Mouse (Mus musculus) hindbrain, embryonic 14.5 days (tissue): ENCODE results near the gene Hist1h3a. TPM values are rescaled to one million over a fixed set of nuclear protein-coding genes. Genes with fewer than 3 reads are reported as not detected.
"Not testable (repeated sequence)": the region's sequence is repeated elsewhere in the genome, so short reads cannot be mapped to it uniquely, and the experiment has no call there.

Experiments
- ATAC-seq: fragments of 200-750 bp; cut with Nextera tagmentation; 2 replicates; pipeline ENCODE4 v1.8.0; 2017; ENCODE audit warnings: moderate number of reproducible peaks, mild to moderate bottlenecking, moderate TSS enrichment, moderate library complexity; ENCODE audit not compliant: low FRiP score
- DNase-seq: peaks from one replicate; pipeline ENCODE4 v3.0.0-alpha.2; 2015; ENCODE audit warnings: low spot score
- H3K27ac ChIP-seq: fragments of 300-500 bp; sonication (generic); 2 replicates; pipeline ENCODE4 v1.5.1; 2014; ENCODE audit warnings: mild to moderate bottlenecking, moderate library complexity
- H3K27me3 ChIP-seq: fragments of 300-500 bp; sonication (generic); 2 replicates; pipeline ENCODE4 v1.6.1; 2014; ENCODE audit warnings: mild to moderate bottlenecking, low read length, mixed read lengths; ENCODE audit not compliant: control insufficient read depth, insufficient read depth
- H3K36me3 ChIP-seq: fragments of 300-500 bp; sonication (generic); replicated peaks from 2 replicates; pipeline ENCODE4 v1.6.1; 2014; ENCODE audit not compliant: control insufficient read depth, insufficient read depth
- H3K4me1 ChIP-seq: fragments of 300-500 bp; sonication (generic); replicated peaks from 2 replicates; pipeline ENCODE4 v1.6.1; 2014; ENCODE audit warnings: antibody characterized with exemption, low read length, mixed read lengths; ENCODE audit not compliant: control insufficient read depth, insufficient read depth
- H3K4me2 ChIP-seq: fragments of 300-500 bp; sonication (generic); replicated peaks from 2 replicates; pipeline ENCODE4 v1.6.1; 2014; ENCODE audit warnings: mild to moderate bottlenecking, moderate library complexity
- H3K4me3 ChIP-seq: fragments of 300-500 bp; sonication (generic); replicated peaks from 2 replicates; pipeline ENCODE4 v1.5.1; 2014; ENCODE audit warnings: mild to moderate bottlenecking, low read length
- H3K9ac ChIP-seq: fragments of 300-500 bp; sonication (generic); 2 replicates; pipeline ENCODE4 v1.6.1; 2014
- H3K9me3 ChIP-seq: fragments of 300-500 bp; sonication (generic); 2 replicates; pipeline ENCODE4 v1.6.1; 2016; ENCODE audit warnings: low read length; ENCODE audit not compliant: control insufficient read depth
- WGBS: fragments of 180-500 bp; shearing (Covaris S2); extraction: QIAGEN DNeasy Blood & Tissue Kit; methylation state at CpG from one replicate; pipeline ENCODE4 v1.1.7; 2014; 5-methylcytosine and 5-hydroxymethylcytosine counted together
- polyA plus RNA-seq: library from polyadenylated mRNA; unstranded; fragments of >200 nt; fragmentation: Nextera tagmentation; extraction: Ambion mirVana; gene quantifications from 2 replicates; pipeline ENCODE4 v1.2.1, GENCODE M21; 2014

Gene Hist1h3a
- polyA plus RNA-seq, result 0.94 and 2.1 TPM in 2 replicates

DNA sequence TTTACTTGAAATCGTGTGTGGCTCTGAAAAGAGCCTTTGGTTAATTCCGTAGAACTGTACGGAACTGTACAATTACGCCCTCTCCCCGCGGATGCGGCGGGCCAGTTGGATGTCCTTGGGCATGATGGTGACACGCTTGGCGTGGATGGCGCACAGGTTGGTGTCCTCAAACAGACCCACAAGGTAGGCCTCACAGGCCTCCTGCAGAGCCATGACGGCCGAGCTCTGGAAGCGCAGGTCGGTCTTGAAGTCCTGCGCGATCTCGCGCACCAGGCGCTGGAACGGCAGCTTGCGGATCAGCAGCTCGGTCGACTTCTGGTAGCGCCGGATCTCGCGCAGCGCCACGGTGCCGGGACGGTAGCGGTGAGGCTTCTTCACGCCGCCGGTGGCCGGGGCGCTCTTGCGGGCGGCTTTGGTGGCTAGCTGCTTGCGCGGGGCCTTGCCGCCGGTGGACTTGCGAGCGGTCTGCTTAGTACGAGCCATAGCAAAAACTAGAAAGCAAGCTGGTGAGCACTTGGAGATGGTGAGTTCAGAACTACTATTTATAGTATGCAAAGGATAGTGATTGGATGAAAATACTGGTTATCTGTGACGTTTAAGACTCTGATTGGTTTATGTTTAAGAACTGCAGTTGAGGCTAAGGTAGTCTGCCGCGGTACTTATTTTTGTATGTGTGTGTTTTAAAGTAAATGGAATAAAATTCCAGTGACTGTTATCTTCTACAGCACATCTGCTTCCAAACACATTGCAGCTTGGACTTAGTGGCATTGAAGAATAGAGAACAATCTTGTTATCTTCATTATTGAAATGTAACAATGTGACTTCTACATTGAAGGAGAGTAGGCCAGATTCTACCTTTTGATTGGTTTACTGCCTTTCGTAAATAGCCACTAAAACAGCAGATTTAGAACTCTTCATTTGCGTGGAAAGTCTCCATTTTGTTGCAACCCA lies at the start of gene Hist1h3a:
TSS of gene Hist1h3a (minus strand) at position 516 of the 951 bp plus-strand sequence.
- peak within 1 kb of the TSS; percentile 90 for H3K4me2 ChIP-seq
- not testable (repeated sequence) for H3K9me3 ChIP-seq, H3K36me3 ChIP-seq, H3K27me3 ChIP-seq
- H3K4me3 ChIP-seq, result peak within 1 kb of the TSS; percentile 49
- H3K4me1 ChIP-seq, result peaks cover 30% of the 10 kb centered on the region
- DNase-seq (peak; percentile 88), ATAC-seq (peak; percentile 75)
- under 1% methylated on average over 27 of the region's 52 CpGs for WGBS
- peak within 1 kb of the TSS; percentile 87 for H3K27ac ChIP-seq
- H3K9ac ChIP-seq, result peak within 1 kb of the TSS; percentile 50

DNA sequence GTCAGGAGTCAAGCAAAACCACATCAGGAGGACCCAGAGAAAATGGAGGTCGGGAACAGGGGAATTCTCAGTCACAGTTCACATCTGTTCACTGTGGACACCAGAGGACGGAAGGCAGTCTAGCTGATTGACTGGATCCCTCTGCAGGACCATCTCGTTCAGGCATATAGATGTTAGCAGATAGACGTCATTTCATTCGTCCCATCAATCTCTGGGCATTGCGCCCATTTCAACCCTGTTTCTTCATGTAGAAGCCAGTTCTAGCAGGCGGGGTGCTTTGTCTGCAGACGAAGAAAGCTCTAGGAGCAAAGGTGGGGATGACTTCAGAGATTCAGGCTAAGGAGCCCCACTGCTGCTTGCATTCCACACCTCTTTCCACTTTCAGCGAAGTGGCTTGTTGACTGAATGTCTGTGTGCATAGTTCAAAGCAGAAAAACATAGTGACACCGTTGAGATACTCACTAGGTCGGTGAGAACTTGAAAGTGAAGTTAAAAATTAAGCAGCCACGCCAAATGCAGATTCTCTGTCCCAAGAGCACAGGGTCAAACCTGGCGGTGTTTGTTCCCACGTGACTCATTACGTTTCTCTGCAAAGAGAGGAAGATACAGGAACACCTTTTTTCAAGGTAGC lies 44.4 kb upstream of the Hist1h3a start, which contains the start of gene Slc17a2:
TSS of gene Slc17a2 (plus strand) at position 572 of the 631 bp plus-strand sequence.
- WGBS, result 88% methylated on average over 15 of the region's 15 CpGs

DNA sequence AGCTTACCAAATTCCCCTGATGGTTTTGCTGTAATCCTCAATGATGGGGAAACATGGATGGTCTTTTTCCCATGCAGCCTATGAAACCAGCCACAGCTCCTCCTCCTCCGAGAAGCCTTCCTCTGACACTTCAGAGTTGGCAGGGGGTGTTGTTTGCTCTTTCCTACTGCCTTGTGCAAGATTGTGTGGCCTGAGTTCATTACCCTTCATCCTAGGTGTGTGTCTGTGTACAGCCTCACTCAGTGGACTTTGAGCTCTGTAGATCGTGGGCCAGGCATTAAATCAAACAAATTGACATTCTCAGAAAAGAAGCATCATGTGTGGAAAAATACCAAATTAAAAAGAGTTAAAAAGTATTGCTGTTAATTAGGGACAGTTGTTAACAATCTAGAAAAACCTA lies 42.3 kb upstream of the Hist1h3a start:
- Histone ChIP-seq H3K9me3 (no peaks in the 10 kb centered on the region), H3K9ac (no peak overlapping the region), H3K27me3 (no peaks in the 10 kb centered on the region), H3K36me3 (no peaks in the 10 kb centered on the region), H3K4me1 (no peaks in the 10 kb centered on the region), H3K4me2 (no peak overlapping the region), H3K4me3 (no peak overlapping the region), H3K27ac (no peak overlapping the region)
- 92% methylated on average over 2 of the region's 2 CpGs for WGBS
- no peak for DNase-seq
- ATAC-seq, result no peak

More for the DNA sequence above, 44.4 kb upstream of the Hist1h3a start, which contains the start of gene Slc17a2:
- Histone ChIP-seq H3K27me3 (no peaks in the 10 kb centered on the region), H3K4me3 (no peak within 1 kb of the TSS), H3K27ac (no peak within 1 kb of the TSS), H3K4me2 (no peak within 1 kb of the TSS), H3K4me1 (no peaks in the 10 kb centered on the region), H3K9me3 (no peaks in the 10 kb centered on the region), H3K36me3 (no peaks in the 10 kb centered on the region), H3K9ac (no peak within 1 kb of the TSS)
- ATAC-seq (no peak), DNase-seq (no peak)

DNA sequence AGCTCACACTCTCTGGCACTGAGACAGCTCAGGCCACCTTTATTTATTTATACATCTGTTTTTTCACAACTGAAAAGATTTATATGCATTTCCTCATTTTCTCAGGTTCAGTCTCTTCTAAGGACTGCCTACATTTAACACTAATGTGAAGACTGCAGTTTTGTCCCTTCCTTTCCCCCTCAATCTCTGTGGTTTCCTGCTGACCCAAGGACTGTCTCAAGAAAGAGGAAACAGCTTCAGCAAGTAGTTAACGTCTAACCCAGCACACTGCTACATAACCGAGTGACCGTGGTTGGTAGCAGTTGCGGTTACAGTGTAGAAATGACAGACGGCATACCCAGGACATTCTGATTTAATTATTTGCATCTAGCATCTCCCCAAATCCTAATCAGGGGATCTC lies 37.2 kb upstream of the Hist1h3a start:
- no peak overlapping the region for H3K4me3 ChIP-seq
- H3K4me2 ChIP-seq, result no peak overlapping the region
- no peaks in the 10 kb centered on the region for H3K27me3 ChIP-seq
- no peak overlapping the region for H3K9ac ChIP-seq
- ATAC-seq, result no peak
- no peaks in the 10 kb centered on the region for H3K9me3 ChIP-seq
- 88% methylated on average over 5 of the region's 5 CpGs for WGBS
- H3K27ac ChIP-seq, result no peak overlapping the region
- H3K4me1 ChIP-seq, result no peaks in the 10 kb centered on the region
- no peak for DNase-seq
- H3K36me3 ChIP-seq, result no peaks in the 10 kb centered on the region

DNA sequence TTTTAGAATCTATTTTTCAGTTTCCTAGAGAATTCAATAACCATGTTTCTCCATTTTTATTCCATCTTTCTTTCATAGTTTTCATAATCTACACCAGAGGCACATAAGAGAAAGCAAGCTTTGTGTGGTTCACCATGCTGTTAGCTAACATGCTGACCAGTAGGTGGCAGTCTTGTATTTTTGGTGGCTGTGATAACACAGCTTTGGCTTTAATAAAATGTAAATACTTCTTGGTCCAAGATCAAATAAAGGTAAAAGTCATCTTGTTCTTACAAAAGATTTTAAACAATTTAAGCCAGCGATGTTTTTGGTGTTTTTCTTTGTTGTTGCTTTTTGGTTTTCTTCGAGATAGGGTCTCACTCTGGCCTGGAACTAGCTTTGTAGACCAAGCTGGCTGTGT lies 30.3 kb upstream of the Hist1h3a start:
- WGBS, result 54% methylated on average over 2 of the region's 2 CpGs
- H3K36me3 ChIP-seq, result no peaks in the 10 kb centered on the region
- peak; percentile 65; the same call in 1 of the 2 replicates for ATAC-seq
- no peaks in the 10 kb centered on the region for H3K9me3 ChIP-seq
- no peak overlapping the region for H3K4me3 ChIP-seq
- peak; percentile 88 for DNase-seq
- H3K4me2 ChIP-seq, result no peak overlapping the region
- H3K27ac ChIP-seq, result no peak overlapping the region
- no peak overlapping the region for H3K9ac ChIP-seq
- no peaks in the 10 kb centered on the region for H3K4me1 ChIP-seq
- no peaks in the 10 kb centered on the region for H3K27me3 ChIP-seq

DNA sequence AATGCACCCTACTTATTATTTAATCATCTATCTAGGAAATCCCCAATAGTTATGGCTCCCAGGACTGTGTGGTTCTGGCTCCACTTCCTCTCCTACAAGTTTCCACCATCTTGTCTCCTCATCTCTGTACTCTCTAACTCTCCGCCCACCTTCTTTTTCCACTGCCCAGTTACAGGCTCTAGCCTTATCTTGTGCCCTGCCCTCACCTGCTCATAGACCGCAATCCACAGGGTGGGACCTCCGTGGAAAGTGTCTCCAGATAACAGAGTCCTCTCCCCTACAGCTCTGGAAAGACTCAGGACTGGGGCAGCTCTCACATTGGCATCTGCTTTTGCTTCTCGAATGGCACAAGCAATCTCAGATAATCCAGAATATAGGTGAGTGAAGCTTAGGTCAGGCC lies 16.8 kb upstream of the Hist1h3a start:
- H3K4me3 ChIP-seq, result no peak overlapping the region
- H3K27me3 ChIP-seq, result no peaks in the 10 kb centered on the region
- DNase-seq (no peak), ATAC-seq (no peak)
- H3K27ac ChIP-seq, result no peak overlapping the region
- H3K9ac ChIP-seq, result no peak overlapping the region
- WGBS, result 88% methylated on average over 4 of the region's 4 CpGs
- H3K36me3 ChIP-seq, result no peaks in the 10 kb centered on the region
- no peaks in the 10 kb centered on the region for H3K4me1 ChIP-seq
- H3K9me3 ChIP-seq, result no peaks in the 10 kb centered on the region
- H3K4me2 ChIP-seq, result no peak overlapping the region

DNA sequence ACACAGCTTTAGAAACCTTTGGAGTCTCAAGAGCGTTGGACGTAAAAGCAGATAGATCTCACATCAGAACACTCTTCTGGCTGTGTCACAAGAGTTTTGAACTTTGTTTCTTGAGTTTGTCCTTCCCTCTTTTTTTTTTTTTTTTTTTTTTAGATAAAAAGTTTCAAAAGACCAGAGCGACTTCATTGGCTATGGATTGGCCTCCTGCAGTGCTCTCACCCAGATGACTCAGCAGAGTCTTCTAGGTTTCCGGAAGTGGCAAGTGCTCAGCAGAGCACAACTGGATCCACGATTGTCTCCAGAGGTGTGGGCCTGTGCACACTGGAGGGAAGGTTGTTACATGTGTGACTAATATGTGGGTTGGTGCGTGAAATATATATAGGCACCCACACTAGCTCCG lies 16.2 kb upstream of the Hist1h3a start:
- WGBS, result 94% methylated on average over 7 of the region's 7 CpGs
- Histone ChIP-seq H3K4me3 (no peak overlapping the region), H3K27me3 (no peaks in the 10 kb centered on the region), H3K4me1 (no peaks in the 10 kb centered on the region), H3K27ac (no peak overlapping the region), H3K36me3 (no peaks in the 10 kb centered on the region), H3K9ac (no peak overlapping the region), H3K9me3 (no peaks in the 10 kb centered on the region), H3K4me2 (no peak overlapping the region)
- ATAC-seq (no peak), DNase-seq (no peak)

DNA sequence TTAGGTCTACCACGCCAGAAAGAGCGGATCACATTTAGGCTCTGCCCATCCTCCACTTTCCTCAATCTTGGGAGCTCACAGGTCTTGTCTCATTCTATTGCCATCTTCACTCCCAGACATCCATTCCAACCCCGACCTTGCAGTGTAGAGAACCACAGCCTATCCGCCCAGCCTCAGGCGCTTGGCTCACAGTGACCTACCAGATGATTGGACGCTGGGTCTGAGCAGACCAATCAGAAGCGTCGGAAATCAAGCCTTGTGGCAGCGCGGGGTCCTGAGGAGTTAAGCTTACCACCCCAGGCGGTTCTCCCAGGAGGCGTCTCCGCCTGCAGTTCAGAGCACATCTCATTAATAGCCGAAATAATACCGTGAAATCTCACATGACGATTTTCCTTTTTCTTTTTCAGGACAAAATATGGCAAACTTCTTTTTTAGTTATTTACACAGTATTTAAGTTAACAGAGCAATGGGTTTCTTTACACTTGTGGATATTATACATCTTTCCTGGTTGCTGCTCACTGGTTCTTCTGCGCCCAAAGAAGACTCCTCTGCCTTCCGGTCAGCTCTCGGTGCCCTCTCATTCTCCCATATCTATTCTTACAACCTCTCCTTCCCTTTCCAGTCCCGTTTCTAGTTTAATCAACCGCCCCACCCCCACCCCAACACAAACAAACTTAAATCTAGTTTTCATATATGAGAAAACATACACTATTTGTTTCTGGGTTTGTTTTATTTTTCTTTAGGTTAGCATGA lies 10.6 kb upstream of the Hist1h3a start:
- Histone ChIP-seq H3K36me3 (no peaks in the 10 kb centered on the region), H3K27ac (no peak overlapping the region), H3K27me3 (no peaks in the 10 kb centered on the region), H3K9ac (no peak overlapping the region), H3K4me3 (no peak overlapping the region), H3K4me1 (no peaks in the 10 kb centered on the region; the same call in 1 of the 2 replicates), H3K9me3 (no peaks in the 10 kb centered on the region), H3K4me2 (peak overlapping the region; percentile 31)
- peak; percentile 87 for ATAC-seq
- peak; percentile 42 for DNase-seq
- 23% methylated on average over 21 of the region's 21 CpGs for WGBS

DNA sequence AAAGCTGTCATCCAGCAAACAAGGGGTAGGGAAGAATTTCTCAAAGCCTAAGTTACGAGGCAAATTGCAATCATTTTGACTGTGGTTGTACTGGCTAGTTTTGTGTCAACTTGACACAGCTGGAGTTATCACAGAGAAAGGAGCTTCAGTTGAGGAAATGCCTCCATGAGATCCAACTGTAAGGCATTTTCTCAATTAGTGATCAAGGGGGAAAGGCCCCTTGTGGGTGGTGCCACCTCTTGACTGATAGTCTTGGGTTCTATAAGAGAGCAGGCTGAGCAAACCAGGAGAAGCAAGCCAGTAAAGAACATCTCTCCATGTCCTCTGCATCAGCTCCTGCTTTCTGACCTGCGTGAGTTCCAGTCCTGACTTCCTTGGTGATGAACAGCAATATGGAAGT lies 7.4 kb upstream of the Hist1h3a start, which contains the start of gene Trim38:
TSS of gene Trim38 (plus strand) at position 301 of the 400 bp plus-strand sequence.
- not testable (repeated sequence) for H3K9me3 ChIP-seq, H3K4me3 ChIP-seq, H3K9ac ChIP-seq, H3K27me3 ChIP-seq, H3K27ac ChIP-seq, H3K36me3 ChIP-seq, H3K4me2 ChIP-seq, DNase-seq, H3K4me1 ChIP-seq, ATAC-seq
- 89% methylated on average over 2 of the region's 2 CpGs for WGBS
